16 mouse cellular contexts compared by ENCODE assay signal in genomic region chr1:74754175-74754785, GRCm38 (mm10). TPM values are rescaled to one million over a fixed set of nuclear protein-coding genes. Genes with fewer than 3 reads are reported as not detected.
DNase-seq lines count a peak whose midpoint lies in the region; ATAC-seq and TF ChIP-seq lines count a peak whose summit lies in the region.
"Had no signal": no experiment of that assay in that cellular context is flagged by ENCODE, and none has a peak within 500 bp of the region (broad histone marks: within the 10 kb centered on the region; RNA-seq: fewer than 3 reads in every experiment).

No protein-coding gene starts in this region.

- H3K9ac ChIP-seq in CH12.LX (ENCODE audit: insufficient read depth, low read depth): no peak overlapping the region
- H3K9ac ChIP-seq in kidney, embryonic 16.5 days (replicated peaks; ENCODE audit: low read length): no peak overlapping the region
- no peak overlapping the region for H3K9ac ChIP-seq in stomach, embryonic 16.5 days (ENCODE audit: low read length)
- H3K9ac ChIP-seq: heart, embryonic 12.5 days; hindbrain, embryonic 13.5 days; liver, embryonic 12.5 days had no signal

- no peaks in the 10 kb centered on the region for H3K9me3 ChIP-seq in CH12.LX (replicated peaks; ENCODE audit: low read length)
- H3K9me3 ChIP-seq in kidney, embryonic 16.5 days (ENCODE audit: low read length): no peaks in the 10 kb centered on the region
- H3K9me3 ChIP-seq in stomach, embryonic 16.5 days (replicated peaks; ENCODE audit: control insufficient read depth, low read length): no peaks in the 10 kb centered on the region
- H3K9me3 ChIP-seq: heart, embryonic 12.5 days; hindbrain, embryonic 13.5 days; liver, embryonic 12.5 days had no signal

- H3K4me2 ChIP-seq in CH12.LX (ENCODE audit: insufficient read depth, low read depth, poor library complexity, severe bottlenecking): no peak overlapping the region
- H3K4me2 ChIP-seq in kidney, embryonic 16.5 days (replicated peaks; ENCODE audit: low read depth, low read length): no peak overlapping the region
- no peak overlapping the region for H3K4me2 ChIP-seq in stomach, embryonic 16.5 days (ENCODE audit: low read depth, low read length)
- H3K4me2 ChIP-seq: heart, embryonic 12.5 days; hindbrain, embryonic 13.5 days; liver, embryonic 12.5 days had no signal

- dilution Hi-C loops in CH12.LX (cut with MboI; ENCODE audit: extremely low pct_ligation_motif_present, extremely low pct_unique_long_range_greater_than_20kb, low sequenced_read_pairs): no loop called here

- ATAC-seq in kidney, embryonic 16.5 days (ENCODE audit: low FRiP score, low TSS enrichment): 0 out of 2 replicates have a peak, but pooled peaks have one; percentile 34
- peak; percentile 60 for ATAC-seq in stomach, embryonic 16.5 days (ENCODE audit: insufficient read depth, low FRiP score)
- no peak for ATAC-seq in CD4-positive, CD25-positive, alpha-beta regulatory T cell, adult 4 months
- ATAC-seq: liver, embryonic 12.5 days had no signal

- peak overlapping the region; percentile 17; the same call in 1 of the 2 replicates for H3K27ac ChIP-seq in CH12.LX (ENCODE audit: insufficient read depth, low read depth)
- H3K27ac ChIP-seq in kidney, embryonic 16.5 days (ENCODE audit: low read length): no peak overlapping the region
- no peak overlapping the region for H3K27ac ChIP-seq in stomach, embryonic 16.5 days (ENCODE audit: low read length)
- H3K27ac ChIP-seq: hindbrain, embryonic 13.5 days; layer of hippocampus, adult 2 months; liver, embryonic 12.5 days had no signal

- WGBS in kidney, embryonic 16.5 days: 37% methylated on average over 5 of the region's 5 CpGs
- WGBS in stomach, embryonic 16.5 days: 44% methylated on average over 5 of the region's 5 CpGs

- TF ChIP-seq POLR2A in CH12.LX (IDR thresholded peaks at IDR 0.05; ENCODE audit: low read depth, low read length): no peak

- H3K79me2 ChIP-seq in CH12.LX (replicated peaks; ENCODE audit: control insufficient read depth, extremely low read depth, insufficient read depth, poor library complexity, severe bottlenecking): no peaks in the 10 kb centered on the region

- peaks cover 16 to 23% of the 10 kb centered on the region in 2 experiments for H3K4me1 ChIP-seq in CH12.LX (ENCODE audit: control insufficient read depth in 1 of 2, insufficient read depth in 2 of 2)
- H3K4me1 ChIP-seq in kidney, embryonic 16.5 days (ENCODE audit: insufficient read depth, low read length): peaks cover 7% of the 10 kb centered on the region
- peaks cover 2% of the 10 kb centered on the region; the same call in 1 of the 2 replicates for H3K4me1 ChIP-seq in stomach, embryonic 16.5 days (ENCODE audit: control insufficient read depth, insufficient read depth, low read length)
- H3K4me1 ChIP-seq: hindbrain, embryonic 13.5 days; liver, embryonic 12.5 days had no signal

- no peak for TF ChIP-seq CTCF in CH12.LX (conservative IDR thresholded peaks at IDR 0.05 in 1 of 2, IDR thresholded peaks at IDR 0.05 in 1 of 2; ENCODE audit: low read depth in 2 of 2, low read length in 2 of 2)

- TF ChIP-seq RAD21 in CH12.LX (IDR thresholded peaks at IDR 0.05; ENCODE audit: low read depth, low read length): no peak

- no peak for TF ChIP-seq EP300 in CH12.LX (IDR thresholded peaks at IDR 0.05; ENCODE audit: low read length)

- no peaks in the 10 kb centered on the region for H3K36me3 ChIP-seq in CH12.LX (replicated peaks in 1 of 2; ENCODE audit: control insufficient read depth in 1 of 2, insufficient read depth in 1 of 2, low read length in 1 of 2)
- H3K36me3 ChIP-seq in kidney, embryonic 16.5 days (ENCODE audit: insufficient read depth, low read length): no peaks in the 10 kb centered on the region
- no peaks in the 10 kb centered on the region for H3K36me3 ChIP-seq in stomach, embryonic 16.5 days (ENCODE audit: control insufficient read depth, insufficient read depth, low read length)
- H3K36me3 ChIP-seq: heart, embryonic 12.5 days; hindbrain, embryonic 13.5 days; liver, embryonic 12.5 days had no signal

- no peaks in the 10 kb centered on the region for H3K27me3 ChIP-seq in CH12.LX (replicated peaks)
- no peaks in the 10 kb centered on the region for H3K27me3 ChIP-seq in kidney, embryonic 16.5 days (ENCODE audit: insufficient read depth, low read length)
- H3K27me3 ChIP-seq in stomach, embryonic 16.5 days (ENCODE audit: control insufficient read depth, insufficient read depth, low read length): no peaks in the 10 kb centered on the region

- in situ Hi-C loops in CH12.LX (cut with MboI; ENCODE audit: low pct_ligation_motif_present, low pct_unique_long_range_greater_than_20kb, low sequenced_read_pairs): loop anchor here (5.0 to 10.0 kb wide), 2 partner anchors 37 to 109 kb away; no protein-coding TSS in a partner anchor

- H3K4me3 ChIP-seq in CH12.LX (replicated peaks in 1 of 3; ENCODE audit: low read depth in 2 of 3, low read length in 2 of 3, poor library complexity in 1 of 3): peak overlapping the region in 1 of 3 experiments; percentile 17
- H3K4me3 ChIP-seq in kidney, embryonic 16.5 days (ENCODE audit: low read length): no peak overlapping the region
- H3K4me3 ChIP-seq in stomach, embryonic 16.5 days (replicated peaks; ENCODE audit: low read length): no peak overlapping the region
- H3K4me3 ChIP-seq: erythroblast, embryonic 14.5 days; heart, embryonic 12.5 days; hindbrain, embryonic 13.5 days; layer of hippocampus, adult 2 months; liver, embryonic 12.5 days had no signal

- DNase-seq in A20 (ENCODE audit: low read depth, low spot score) (peak; percentile 69), CH12.LX (ENCODE audit: extremely low read depth) (no peak)
- DNase-seq in adrenal gland, postnatal 10 days: no peak
- DNase-seq in embryo, embryonic 11 days: no peak
- DNase-seq: adrenal gland, adult 8-10 months; midbrain, embryonic 14.5 days had no signal

TF ChIP-seq in CH12.LX, 34 proteins besides CTCF, POLR2A, EP300 and RAD21 (continues in another document):
- TF ChIP-seq BHLHE40 (IDR thresholded peaks at IDR 0.05; ENCODE audit: low read depth, low read length) (no peak), ETS1 (conservative IDR thresholded peaks at IDR 0.05; ENCODE audit: low read depth, low read length) (0 out of 2 replicates have a peak, but pooled peaks have one; percentile 17), ZNF384 (IDR thresholded peaks at IDR 0.05; ENCODE audit: low read depth, low read length) (no peak), MAFK (IDR thresholded peaks at IDR 0.05; ENCODE audit: insufficient replicate concordance, low read length) (no peak), MAZ (IDR thresholded peaks at IDR 0.05; ENCODE audit: low read depth, low read length) (no peak), JUND (conservative IDR thresholded peaks at IDR 0.05; ENCODE audit: low read depth, low read length) (no peak), MYC (IDR thresholded peaks at IDR 0.05; ENCODE audit: low read depth, low read length) (0 out of 2 replicates have a peak, but pooled peaks have one; percentile 0), GABPA (IDR thresholded peaks at IDR 0.05; ENCODE audit: insufficient replicate concordance, low read depth, low read length) (no peak), USF2 (conservative IDR thresholded peaks at IDR 0.05; ENCODE audit: low read depth, low read length) (no peak), SMC3 (IDR thresholded peaks at IDR 0.05; ENCODE audit: low read depth, low read length) (no peak), TCF12 (IDR thresholded peaks at IDR 0.05; ENCODE audit: low read depth, low read length) (peak; percentile 61), ZMIZ1 (IDR thresholded peaks at IDR 0.05; ENCODE audit: low read depth, low read length) (no peak), CHD2 (IDR thresholded peaks at IDR 0.05; ENCODE audit: low read length) (peak; percentile 55; the same call in 1 of the 2 replicates), PAX5 (IDR thresholded peaks at IDR 0.05; ENCODE audit: low read length) (no peak), KAT2A (IDR thresholded peaks at IDR 0.05; ENCODE audit: insufficient replicate concordance, low read length) (no peak), NELFE (IDR thresholded peaks at IDR 0.05; ENCODE audit: low read depth, low read length) (no peak)

RNA-seq across cellular contexts. Expression of gene Prkag3, which starts 5.3 kb away (rescaled TPM):
- total RNA-seq in CH12.LX (2012; rRNA removed) (0.08 and 0.13 TPM in 2 replicates), CH12.LX (2014; rRNA removed) (0.09 TPM in 1 of 2 replicates, not detected in the other)
- polyA plus RNA-seq in CH12.LX (2012; ENCODE audit: insufficient read length, low read depth): 0.12 TPM in 1 of 2 replicates, not detected in the other
- polyA plus RNA-seq in kidney, embryonic 16.5 days (2015; fragmentation: Nextera tagmentation; extraction: Ambion mirVana): 0.49 and 0.55 TPM in 2 replicates
- 0.31 and 1.8 TPM in 2 replicates for polyA plus RNA-seq in stomach, embryonic 16.5 days (2015; fragmentation: Nextera tagmentation; extraction: Ambion mirVana)
- 1 to 10 TPM in 1 of 2 experiments, under 1 TPM in 1; 0.69 to 1.1 TPM for total RNA-seq in adrenal gland, postnatal 10 days (2021)
- polyA plus RNA-seq in CD4-positive, CD25-positive, alpha-beta regulatory T cell, adult 4 months (2017; shearing (Covaris generic)): not detected
- total RNA-seq: common myeloid progenitor, adult 5-6 weeks; layer of hippocampus, adult 2 months had no signal
- polyA plus RNA-seq: erythroblast, embryonic 14.5 days; liver, embryonic 12.5 days; midbrain, embryonic 14.5 days; neural tube, embryonic 11.5 days had no signal

RNA-seq across cellular contexts. Expression of gene Wnt6, which starts 17.4 kb away (rescaled TPM):
- 3.4 and 3.5 TPM in 2 replicates for total RNA-seq in CH12.LX (2012; rRNA removed)
- total RNA-seq in CH12.LX (2014; rRNA removed): 0.67 and 0.89 TPM in 2 replicates
- polyA plus RNA-seq in CH12.LX (2012; ENCODE audit: insufficient read length, low read depth): 1.6 and 1.7 TPM in 2 replicates
- polyA plus RNA-seq in kidney, embryonic 16.5 days (2015; fragmentation: Nextera tagmentation; extraction: Ambion mirVana): 1.9 and 2.5 TPM in 2 replicates
- 2.4 and 2.8 TPM in 2 replicates for polyA plus RNA-seq in stomach, embryonic 16.5 days (2015; fragmentation: Nextera tagmentation; extraction: Ambion mirVana)
- total RNA-seq in adrenal gland, postnatal 10 days (2021): 1 to 10 TPM; 2.6 to 4.2 TPM
- polyA plus RNA-seq in CD4-positive, CD25-positive, alpha-beta regulatory T cell, adult 4 months (2017; shearing (Covaris generic)): not detected
- total RNA-seq: common myeloid progenitor, adult 5-6 weeks had no signal
- polyA plus RNA-seq: erythroblast, embryonic 14.5 days had no signal

RNA-seq across cellular contexts. Expression of gene Wnt10a, which starts 37.0 kb away (rescaled TPM):
- 126 and 184 TPM in 2 replicates for total RNA-seq in CH12.LX (2012; rRNA removed)
- 142 and 155 TPM in 2 replicates for total RNA-seq in CH12.LX (2014; rRNA removed)
- polyA plus RNA-seq in CH12.LX (2012; ENCODE audit: insufficient read length, low read depth): 170 and 187 TPM in 2 replicates
- polyA plus RNA-seq in kidney, embryonic 16.5 days (2015; fragmentation: Nextera tagmentation; extraction: Ambion mirVana): 0.50 and 0.57 TPM in 2 replicates
- 2.9 and 3.2 TPM in 2 replicates for polyA plus RNA-seq in stomach, embryonic 16.5 days (2015; fragmentation: Nextera tagmentation; extraction: Ambion mirVana)
- under 1 TPM; 0.27 to 0.57 TPM for total RNA-seq in adrenal gland, postnatal 10 days (2021)
- under 1 TPM; 0.13 to 0.48 TPM for polyA plus RNA-seq in CD4-positive, CD25-positive, alpha-beta regulatory T cell, adult 4 months (2017; shearing (Covaris generic))
- total RNA-seq: common myeloid progenitor, adult 5-6 weeks had no signal
- polyA plus RNA-seq: liver, embryonic 12.5 days had no signal

RNA-seq across cellular contexts. Expression of gene Cyp27a1, which starts 40.9 kb away (rescaled TPM):
- not detected in 2 replicates for total RNA-seq in CH12.LX (2012; rRNA removed)
- total RNA-seq in CH12.LX (2014; rRNA removed): not detected in 2 replicates
- polyA plus RNA-seq in CH12.LX (2012; ENCODE audit: insufficient read length, low read depth): not detected in 2 replicates
- polyA plus RNA-seq in kidney, embryonic 16.5 days (2015; fragmentation: Nextera tagmentation; extraction: Ambion mirVana): 7.6 and 7.7 TPM in 2 replicates
- 10.4 and 11.3 TPM in 2 replicates for polyA plus RNA-seq in stomach, embryonic 16.5 days (2015; fragmentation: Nextera tagmentation; extraction: Ambion mirVana)
- 10 to 100 TPM; 15.1 to 15.2 TPM for total RNA-seq in adrenal gland, postnatal 10 days (2021)
- polyA plus RNA-seq in CD4-positive, CD25-positive, alpha-beta regulatory T cell, adult 4 months (2017; shearing (Covaris generic)): not detected

Comparison
In these comparisons a context has a peak if more than half of its experiments do, and no peak if none do; other contexts are left out.
1. RNA of gene Wnt10a, which starts 37.0 kb away (polyA plus RNA-seq): 170 to 187 TPM in CH12.LX; 2.9 to 3.2 TPM in stomach, embryonic 16.5 days, 0.50 to 0.57 TPM in kidney, embryonic 16.5 days and 0.13 to 0.48 TPM in CD4-positive, CD25-positive, alpha-beta regulatory T cell, adult 4 months; every median in the first group is over 10 times any median in the second.